In genomic region chr9:69010886-69011285, GRCm38 (mm10) we compare ENCODE assay signal across 12 mouse cellular contexts.
DNase-seq lines count a peak whose midpoint lies in the region; ATAC-seq and TF ChIP-seq lines count a peak whose summit lies in the region.
"Had no signal": no experiment of that assay in that cellular context is flagged by ENCODE, and none has a peak within 500 bp of the region (broad histone marks: within the 10 kb centered on the region; RNA-seq: fewer than 3 reads in every experiment).

No protein-coding gene starts in this region.

- H3K4me2 ChIP-seq in kidney, embryonic 16.5 days (replicated peaks; ENCODE audit: low read depth, low read length), result no peak overlapping the region
- H3K4me2 ChIP-seq: liver, embryonic 15.5 days had no signal

- no peak overlapping the region for H3K9ac ChIP-seq in kidney, embryonic 16.5 days (replicated peaks; ENCODE audit: low read length)
- H3K9ac ChIP-seq: liver, embryonic 15.5 days had no signal

- intact Hi-C loops in left cerebral cortex, adult 2 months (cut with DNase I), result no loop called here

- no peaks in the 10 kb centered on the region for H3K4me1 ChIP-seq in kidney, embryonic 16.5 days (ENCODE audit: insufficient read depth, low read length)
- H3K4me1 ChIP-seq: liver, embryonic 15.5 days had no signal

- H3K27ac ChIP-seq in kidney, embryonic 16.5 days (ENCODE audit: low read length), result no peak overlapping the region
- no peak overlapping the region for H3K27ac ChIP-seq in left cerebral cortex, adult 2 months
- H3K27ac ChIP-seq: liver, embryonic 15.5 days had no signal

- peak; percentile 30 for DNase-seq in kidney, adult 18-20 months
- peak; percentile 72 for DNase-seq in adrenal gland, postnatal 14 days
- peak; percentile 38 to 46 for DNase-seq in gastrocnemius, adult 8-10 months (ENCODE audit: low spot score in 2 of 2)
- peak; percentile 70 for DNase-seq in lung, postnatal 10 days
- DNase-seq in testis, postnatal 10 days (ENCODE audit: low spot score), result no peak
- no peak for DNase-seq in MN1 (ENCODE audit: low spot score)
- no peak for DNase-seq in left cerebral cortex, adult 2 months (ENCODE audit: extremely low spot score in 1 of 2, low spot score in 2 of 2)
- DNase-seq: embryo, embryonic 11 days; retina, postnatal 1 day had no signal

- H3K4me3 ChIP-seq in kidney, embryonic 16.5 days (ENCODE audit: low read length), result no peak overlapping the region
- H3K4me3 ChIP-seq in left cerebral cortex, adult 2 months, result no peak overlapping the region
- H3K4me3 ChIP-seq: liver, embryonic 15.5 days had no signal

- no peak for ATAC-seq in kidney, embryonic 16.5 days (ENCODE audit: low FRiP score, low TSS enrichment)
- ATAC-seq: forebrain, embryonic 14.5 days had no signal

- no peaks in the 10 kb centered on the region for H3K36me3 ChIP-seq in kidney, embryonic 16.5 days (ENCODE audit: insufficient read depth, low read length)
- H3K36me3 ChIP-seq: liver, embryonic 15.5 days had no signal

- H3K27me3 ChIP-seq in kidney, embryonic 16.5 days (ENCODE audit: insufficient read depth, low read length), result no peaks in the 10 kb centered on the region
- H3K27me3 ChIP-seq: liver, embryonic 15.5 days had no signal

- WGBS in kidney, embryonic 16.5 days, result 75% methylated on average over 5 of the region's 5 CpGs

- H3K9me3 ChIP-seq in kidney, embryonic 16.5 days (ENCODE audit: low read length), result no peaks in the 10 kb centered on the region
- H3K9me3 ChIP-seq: liver, embryonic 15.5 days had no signal

- no peak for TF ChIP-seq CTCF in left cerebral cortex, adult 2 months (IDR thresholded peaks at IDR 0.05)

Comparison
In these comparisons a context has a peak if more than half of its experiments do, and no peak if none do; other contexts are left out.
1. DNase-seq: peak in kidney, adult 18-20 months (single experiment), adrenal gland, postnatal 14 days (single experiment), gastrocnemius, adult 8-10 months (2 of 2) and lung, postnatal 10 days (single experiment); none in testis, postnatal 10 days (single experiment), MN1 (single experiment) and left cerebral cortex, adult 2 months (0 of 2).